Mouse (Mus musculus) testis, adult 2 months (tissue): ENCODE results near the gene Pml. TPM values are rescaled to one million over a fixed set of nuclear protein-coding genes. Genes with fewer than 3 reads are reported as not detected.

Experiments
- H3K27ac ChIP-seq: fragments of 200-500 bp; 2 replicates; pipeline ENCODE4 v1.5.1; 2012; ENCODE audit warnings: low read depth, low read length; ENCODE audit not compliant: control insufficient read depth, insufficient read depth
- H3K27me3 ChIP-seq: fragments of 200-500 bp; 2 replicates; pipeline ENCODE4 v1.6.1; 2012; ENCODE audit warnings: mild to moderate bottlenecking, low read length, moderate library complexity; ENCODE audit not compliant: control insufficient read depth, insufficient read depth
- H3K36me3 ChIP-seq: fragments of 200-500 bp; 2 replicates; pipeline ENCODE4 v1.6.1; 2012; ENCODE audit warnings: mild to moderate bottlenecking, low read length; ENCODE audit not compliant: control insufficient read depth, insufficient read depth
- H3K4me1 ChIP-seq: fragments of 200-500 bp; 2 replicates; pipeline ENCODE4 v1.6.1; 2012; ENCODE audit warnings: low read length; ENCODE audit not compliant: control insufficient read depth, insufficient read depth
- H3K4me3 ChIP-seq: fragments of 200-500 bp; 2 replicates; pipeline ENCODE4 v1.5.1; 2012; ENCODE audit warnings: low read depth, mild to moderate bottlenecking, low read length, moderate library complexity, mixed read lengths; ENCODE audit not compliant: control insufficient read depth
- CTCF ChIP-seq: fragments of 200-500 bp; IDR thresholded peaks from 2 replicates; pipeline ENCODE4 v1.5.1; 2012; ENCODE audit warnings: low read depth, mild to moderate bottlenecking, inconsistent platforms, low read length, moderate library complexity; ENCODE audit not compliant: control insufficient read depth, insufficient read depth, insufficient replicate concordance
- POLR2A ChIP-seq: fragments of 200-500 bp; IDR thresholded peaks from 2 replicates; pipeline ENCODE4 v1.6.1; 2012; ENCODE audit warnings: low read depth, mild to moderate bottlenecking, inconsistent platforms, low read length, moderate library complexity; ENCODE audit not compliant: control insufficient read depth
- polyA plus RNA-seq: library from polyadenylated mRNA; depleted of rRNA; stranded (reverse); fragments of >200 nt; gene quantifications from 2 replicates; pipeline ENCODE4 v1.2.3, GENCODE M21; 2012

Gene Pml
- polyA plus RNA-seq, 1 experiment, result 1.8 TPM

DNA sequence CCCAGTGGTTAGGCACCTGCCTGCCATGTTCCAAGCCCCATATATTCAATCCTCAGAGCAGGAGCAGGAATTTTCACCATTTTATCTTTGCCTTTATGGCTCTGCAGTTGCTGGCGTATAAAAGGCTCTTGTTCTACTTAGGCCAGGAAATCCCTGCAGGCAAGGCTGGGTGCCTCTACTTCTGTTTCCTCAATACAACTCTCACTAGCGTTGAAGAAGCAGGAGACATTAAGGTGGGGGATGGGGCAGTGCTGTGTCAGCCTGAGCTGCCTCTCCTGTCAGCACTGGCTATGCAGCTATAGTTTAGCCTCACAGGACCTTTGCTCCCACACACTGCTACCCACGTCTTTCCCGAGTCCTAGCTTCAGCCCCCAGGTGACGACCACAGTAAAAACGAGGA lies 17.8 kb downstream of the Pml start:
- peaks cover 5% of the 10 kb centered on the region; the same call in 1 of the 2 replicates for H3K4me1 ChIP-seq
- H3K4me3 ChIP-seq, result no peak overlapping the region
- no peaks in the 10 kb centered on the region for H3K36me3 ChIP-seq
- no peaks in the 10 kb centered on the region for H3K27me3 ChIP-seq
- no peak overlapping the region for H3K27ac ChIP-seq
- no peak for TF ChIP-seq POLR2A
- no peak for TF ChIP-seq CTCF

DNA sequence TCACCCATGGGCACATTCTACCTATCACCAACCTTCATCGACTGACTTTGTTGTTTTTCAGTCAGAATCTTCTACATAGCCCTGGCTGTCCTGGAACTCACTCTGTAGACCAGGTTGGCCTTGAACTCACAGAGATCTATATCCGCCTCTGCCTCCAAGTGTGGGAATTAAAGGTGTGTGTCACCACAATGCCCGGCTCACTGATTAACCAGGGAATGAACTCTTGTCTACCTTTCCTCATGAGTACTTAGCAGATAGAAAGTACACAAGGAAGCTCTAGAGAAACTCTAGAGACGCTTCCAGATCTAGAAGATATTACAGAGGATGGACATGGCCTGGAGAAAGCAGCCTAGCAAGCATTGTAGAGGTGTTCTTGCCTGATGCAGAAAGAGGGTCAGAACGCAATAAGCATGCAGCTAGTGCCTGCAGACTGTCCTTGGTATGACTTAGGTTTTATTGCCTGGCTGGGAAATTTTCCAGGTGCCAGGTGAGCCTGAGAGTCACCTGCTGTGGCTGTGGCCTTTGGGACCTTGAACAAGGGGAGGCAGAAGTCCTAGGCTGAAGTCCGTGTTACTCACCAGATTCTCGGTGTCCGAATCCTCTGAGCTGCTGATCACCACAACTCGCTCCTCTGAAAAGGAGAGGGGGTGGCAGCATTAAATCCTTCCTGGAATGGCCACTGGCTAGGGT lies 20.7 kb downstream of the Pml start:
- H3K4me1 ChIP-seq, result no peaks in the 10 kb centered on the region
- no peaks in the 10 kb centered on the region for H3K27me3 ChIP-seq
- TF ChIP-seq CTCF (no peak), POLR2A (no peak)
- no peak overlapping the region for H3K27ac ChIP-seq
- no peak overlapping the region for H3K4me3 ChIP-seq
- H3K36me3 ChIP-seq, result no peaks in the 10 kb centered on the region

DNA sequence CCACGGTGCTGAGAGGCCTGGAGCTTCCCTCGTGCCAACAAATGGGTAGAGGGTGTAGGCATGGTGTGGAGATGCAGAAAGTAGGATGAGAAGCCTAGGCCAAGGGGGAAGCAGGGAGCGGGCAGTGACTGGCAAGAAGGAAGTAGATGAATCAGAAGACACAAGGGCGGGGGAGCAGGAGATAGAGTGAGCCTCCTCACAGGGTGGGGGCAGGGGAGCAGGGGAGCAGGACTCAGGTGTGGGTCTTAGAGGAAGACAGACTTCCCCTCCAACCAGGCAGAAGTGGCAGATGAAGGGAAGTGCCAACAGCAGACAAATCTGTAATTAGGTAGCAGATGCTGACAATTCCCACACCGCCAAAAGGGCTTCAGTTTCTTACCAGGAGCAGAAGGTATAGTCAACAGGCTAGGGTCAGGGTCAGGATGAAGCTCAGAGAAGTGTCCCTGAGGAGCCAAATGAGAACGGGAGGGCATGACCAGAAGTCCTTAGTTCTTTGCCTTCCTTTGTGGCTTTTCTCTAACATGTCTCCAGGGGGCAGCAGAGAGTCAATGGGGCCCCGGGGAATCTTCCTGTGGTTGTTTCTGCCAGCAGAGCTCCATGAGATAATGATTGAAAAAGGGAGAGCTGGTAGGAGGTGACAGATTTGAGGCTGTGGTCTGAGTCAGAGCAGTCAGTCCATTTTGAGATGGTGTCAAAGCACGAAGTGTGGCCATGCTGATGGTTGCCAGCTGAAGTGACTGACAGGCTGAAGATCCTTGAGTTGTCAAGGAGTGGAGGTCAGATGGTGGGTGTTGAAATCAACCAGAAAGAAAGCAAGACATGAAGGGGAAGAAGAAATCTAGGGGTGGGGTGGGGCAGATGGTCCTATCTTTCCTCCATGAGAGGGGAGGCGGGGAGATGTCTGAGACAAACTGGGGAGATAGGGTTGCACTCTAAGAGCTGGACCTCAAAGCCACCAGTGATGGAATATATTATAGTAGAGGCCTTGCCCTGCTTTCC lies 23.4 kb downstream of the Pml start:
- no peaks in the 10 kb centered on the region for H3K36me3 ChIP-seq
- no peak overlapping the region for H3K27ac ChIP-seq
- no peaks in the 10 kb centered on the region for H3K27me3 ChIP-seq
- H3K4me3 ChIP-seq, result no peak overlapping the region
- H3K4me1 ChIP-seq, result no peaks in the 10 kb centered on the region; the same call in 1 of the 2 replicates
- TF ChIP-seq POLR2A (no peak), CTCF (peak; percentile 59)

GRCm38 (mm10) chr9:58224356-58224755 lies 25.2 kb downstream of the Pml start:
- H3K27me3 ChIP-seq, result no peaks in the 10 kb centered on the region
- H3K4me1 ChIP-seq, result no peaks in the 10 kb centered on the region; the same call in 1 of the 2 replicates
- H3K27ac ChIP-seq, result no peak overlapping the region
- no peaks in the 10 kb centered on the region for H3K36me3 ChIP-seq
- TF ChIP-seq CTCF, result no peak
- TF ChIP-seq POLR2A, result no peak
- no peak overlapping the region for H3K4me3 ChIP-seq

- Histone ChIP-seq H3K36me3 (no peaks in the 10 kb centered on the region), H3K27ac (no peak overlapping the region), H3K4me3 (peak overlapping the region; percentile 6), H3K27me3 (no peaks in the 10 kb centered on the region), H3K4me1 (no peaks in the 10 kb centered on the region; the same call in 1 of the 2 replicates)
- TF ChIP-seq POLR2A (no peak), CTCF (peak; percentile 74; the same call in 1 of the 2 replicates)
Observed at GRCm38 (mm10) chr9:58220218-58220903, 29.2 kb downstream of the Pml start.

GRCm38 (mm10) chr9:58218539-58218938 lies 31.0 kb downstream of the Pml start:
- Histone ChIP-seq H3K27ac (no peak overlapping the region), H3K4me3 (no peak overlapping the region), H3K4me1 (no peaks in the 10 kb centered on the region; the same call in 1 of the 2 replicates), H3K36me3 (no peaks in the 10 kb centered on the region), H3K27me3 (no peaks in the 10 kb centered on the region)
- TF ChIP-seq POLR2A (no peak), CTCF (no peak)
